ENCODE assay signal across 11 mouse cellular contexts in the genomic region with DNA sequence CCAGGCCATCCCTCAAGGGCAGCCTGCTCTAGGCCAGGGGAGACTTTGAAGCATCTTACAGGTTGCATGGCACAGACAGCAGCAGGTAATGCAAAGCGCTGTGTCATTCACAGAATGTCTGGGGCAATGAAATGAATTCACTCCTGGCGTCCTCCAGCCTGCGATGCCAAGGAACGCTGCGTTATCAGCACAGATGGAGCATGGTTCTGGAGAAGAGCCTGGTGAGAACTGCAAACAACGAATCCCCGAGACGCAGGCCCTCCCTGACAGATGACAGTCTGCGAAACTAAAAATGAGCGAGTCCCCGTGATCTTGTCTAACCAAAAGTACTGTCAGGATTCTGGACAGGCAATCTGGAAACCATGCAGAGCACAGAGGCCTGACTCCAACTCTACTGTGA.
DNase-seq lines count a peak whose midpoint lies in the region; ATAC-seq lines count a peak whose summit lies in the region.
"Had no signal": no experiment of that assay in that cellular context is flagged by ENCODE, and none has a peak within 500 bp of the region (broad histone marks: within the 10 kb centered on the region; RNA-seq: fewer than 3 reads in every experiment).

No protein-coding gene starts in this region.

- intact Hi-C loops in left cerebral cortex, postnatal 4 days (cut with DNase I): no loop called here

- DNase-seq in brain, embryonic 18.5 days (ENCODE audit: low read depth, low spot score): peak; percentile 51
- peak; percentile 63 for DNase-seq in cerebellum, adult 9-11 months
- peak; percentile 82 to 93 for DNase-seq in layer of hippocampus, adult 18-20 months (ENCODE audit: low spot score in 2 of 2)
- DNase-seq in left cerebral cortex, postnatal 4 days: peak; percentile 33
- no peak for DNase-seq in lung, postnatal 25 days (ENCODE audit: low spot score)
- DNase-seq in adrenal gland, postnatal 36 days: no peak
- no peak for DNase-seq in thymus, postnatal 0 days (ENCODE audit: low spot score)
- DNase-seq: thymus, postnatal 36 days had no signal

- no peak for ATAC-seq in granulocyte monocyte progenitor cell, adult 5-6 weeks (replicated peaks; ENCODE audit: poor library complexity, severe bottlenecking)
- ATAC-seq: activated CD4-positive, CD25-positive, alpha-beta regulatory T cell, adult 4 months; inflammation-experienced regulatory T-cells, adult 6 months had no signal

Comparison
In these comparisons a context has a peak if more than half of its experiments do, and no peak if none do; other contexts are left out.
1. DNase-seq: peak in brain, embryonic 18.5 days (single experiment), cerebellum, adult 9-11 months (single experiment), layer of hippocampus, adult 18-20 months (2 of 2) and left cerebral cortex, postnatal 4 days (single experiment); none in lung, postnatal 25 days (single experiment), adrenal gland, postnatal 36 days (0 of 2) and thymus, postnatal 0 days (single experiment).